Mouse (Mus musculus): ENCODE measurements at regions not wholly inside any gene's neighbourhood (a gene's known extent, or its start where the extent isn't known, plus 50 kb on each side); places are given as distances from the start of the nearest gene placed in this dataset.

DNA sequence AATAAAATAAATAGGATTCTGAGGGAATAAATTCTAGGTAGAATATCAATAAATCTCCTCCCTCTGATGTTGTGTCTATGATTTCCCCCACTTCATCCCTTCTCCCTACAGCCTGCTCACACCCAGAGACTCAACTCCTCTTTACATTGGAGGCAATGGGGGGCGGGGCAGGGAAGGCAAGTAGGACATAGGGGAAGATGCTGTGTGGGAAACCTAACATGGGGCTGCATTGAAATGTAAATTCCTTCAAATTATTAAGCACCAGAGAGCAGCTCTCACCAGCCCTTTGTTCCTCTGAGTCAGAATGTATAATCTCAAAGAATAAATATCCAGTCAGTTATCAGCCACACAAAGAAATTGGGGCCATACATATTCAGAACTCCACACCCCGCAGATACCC lies 91.6 kb downstream of the Nuf2 start:
- no peak overlapping the region for H3K4me3 ChIP-seq
- H3K4me1 ChIP-seq = no peaks in the 10 kb centered on the region
- no peak overlapping the region for H3K27ac ChIP-seq
- no peaks in the 10 kb centered on the region for H3K27me3 ChIP-seq (ENCODE audit: low read depth, poor library complexity, severe bottlenecking)
- DNase-seq (ENCODE audit: low spot score) = no peak
- 89% methylated on average over 2 of the region's 2 CpGs for WGBS
- no peaks in the 10 kb centered on the region for H3K36me3 ChIP-seq
- no peaks in the 10 kb centered on the region for H3K9me3 ChIP-seq (replicated peaks)

- Histone ChIP-seq H3K4me1 (no peaks in the 10 kb centered on the region), H3K27ac (no peak overlapping the region), H3K27me3 (ENCODE audit: low read depth, poor library complexity, severe bottlenecking) (no peaks in the 10 kb centered on the region), H3K9me3 (replicated peaks) (no peaks in the 10 kb centered on the region), H3K4me3 (no peak overlapping the region), H3K36me3 (no peaks in the 10 kb centered on the region)
- 92% methylated on average over 3 of the region's 3 CpGs for WGBS
- no peak for DNase-seq (ENCODE audit: low spot score)
These were observed 93.3 kb downstream of the Nuf2 start for GRCm38 (mm10) chr1:169438006-169438405.

DNA sequence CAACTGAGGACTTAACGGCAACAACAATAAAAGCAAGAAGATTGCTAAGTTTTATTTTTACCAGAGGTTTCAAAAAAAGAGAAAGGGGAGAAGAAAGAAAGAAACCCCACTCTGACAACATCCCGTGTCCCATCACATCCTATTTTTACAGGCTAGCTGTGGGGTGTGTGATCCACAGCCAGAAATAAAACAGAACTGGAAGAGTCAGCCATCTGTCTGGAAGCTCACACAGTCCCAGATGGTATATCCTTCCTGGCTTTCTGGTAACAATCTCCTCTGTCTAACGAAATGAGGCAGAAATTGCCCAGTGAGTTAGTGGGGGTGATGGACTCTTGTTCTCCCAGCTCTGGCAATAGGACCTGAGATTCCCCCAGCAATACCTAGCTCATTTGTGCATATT lies 108.9 kb downstream of the Nuf2 start:
- Histone ChIP-seq H3K4me1 (peaks cover 10% of the 10 kb centered on the region), H3K27ac (no peak overlapping the region), H3K36me3 (no peaks in the 10 kb centered on the region), H3K4me3 (no peak overlapping the region), H3K9me3 (replicated peaks) (no peaks in the 10 kb centered on the region), H3K27me3 (ENCODE audit: low read depth, poor library complexity, severe bottlenecking) (no peaks in the 10 kb centered on the region)
- DNase-seq (ENCODE audit: low spot score) = no peak
- WGBS = 71% methylated on average over 3 of the region's 3 CpGs

DNA sequence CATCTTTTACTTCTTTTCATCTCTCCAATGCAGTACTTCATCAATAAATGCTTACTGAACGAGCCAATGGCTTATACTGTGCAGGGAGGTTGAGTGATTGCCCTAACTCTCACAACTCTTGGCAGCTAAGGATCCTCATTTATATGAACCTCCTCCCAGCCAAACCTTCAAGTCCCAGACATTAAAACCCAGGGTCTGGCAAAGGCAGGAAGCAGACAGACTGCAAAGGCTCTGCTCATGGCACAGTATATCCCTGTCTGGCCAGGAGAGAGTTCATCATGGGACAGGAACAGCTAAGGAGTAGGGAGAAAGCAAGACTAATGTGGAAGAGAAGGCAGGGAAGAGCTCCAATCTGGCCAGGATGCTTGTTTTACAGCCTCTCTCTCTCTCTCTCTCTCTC lies 109.6 kb downstream of the Nuf2 start:
- no peak overlapping the region for H3K27ac ChIP-seq
- no peak for DNase-seq (ENCODE audit: low spot score)
- no peak overlapping the region for H3K4me3 ChIP-seq
- no peaks in the 10 kb centered on the region for H3K36me3 ChIP-seq
- H3K9me3 ChIP-seq (replicated peaks) = no peaks in the 10 kb centered on the region
- 55% methylated on average over 1 of the region's 1 CpGs for WGBS
- no peaks in the 10 kb centered on the region for H3K27me3 ChIP-seq (ENCODE audit: low read depth, poor library complexity, severe bottlenecking)
- peaks cover 10% of the 10 kb centered on the region for H3K4me1 ChIP-seq

GRCm38 (mm10) chr1:169418665-169419045 lies 112.6 kb downstream of the Nuf2 start:
- WGBS = 84% methylated on average over 4 of the region's 4 CpGs
- H3K27ac ChIP-seq = 0 out of 2 replicates have a peak overlapping the region, but pooled peaks have one; percentile 19
- H3K27me3 ChIP-seq (ENCODE audit: low read depth, poor library complexity, severe bottlenecking) = no peaks in the 10 kb centered on the region
- peaks cover 19% of the 10 kb centered on the region for H3K4me1 ChIP-seq
- no peaks in the 10 kb centered on the region for H3K9me3 ChIP-seq (replicated peaks)
- H3K4me3 ChIP-seq = no peak overlapping the region
- no peak for DNase-seq (ENCODE audit: low spot score)
- no peaks in the 10 kb centered on the region for H3K36me3 ChIP-seq

DNA sequence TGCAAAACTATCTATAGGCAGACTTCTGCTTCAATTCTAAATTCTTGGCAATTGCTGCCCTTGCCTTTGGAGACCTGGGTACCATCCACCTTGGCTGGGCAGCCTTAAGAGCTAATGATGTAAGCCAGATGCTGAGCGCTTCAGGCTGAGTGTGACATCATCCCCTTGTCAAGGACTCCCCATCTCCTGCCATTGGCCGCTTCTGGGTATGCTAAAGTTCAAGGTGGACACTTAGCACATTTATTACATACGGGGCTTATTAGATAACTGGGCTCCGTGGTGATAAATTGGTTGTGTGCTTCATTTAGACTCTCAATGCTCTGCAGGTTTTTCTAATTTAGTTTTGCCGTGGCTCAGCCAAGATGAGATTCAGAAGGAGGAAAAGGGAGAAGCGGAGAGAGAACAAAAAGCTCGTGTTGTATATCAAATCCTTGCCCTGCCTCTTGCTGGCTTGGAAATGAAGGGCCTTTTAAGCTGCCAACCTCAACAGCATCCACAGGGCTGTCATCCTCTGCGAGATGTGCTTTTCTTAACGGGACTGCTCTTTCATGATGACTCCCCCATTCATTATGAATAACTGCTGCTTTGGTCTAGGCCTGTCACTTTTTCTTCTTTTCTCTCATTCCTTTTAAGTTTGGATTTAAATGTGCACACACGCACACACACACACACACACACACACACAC lies 113.1 kb downstream of the Nuf2 start:
- no peak for DNase-seq (ENCODE audit: low spot score)

GRCm38 (mm10) chr1:169416701-169417100 lies 114.6 kb downstream of the Nuf2 start:
- no peak overlapping the region for H3K27ac ChIP-seq
- H3K4me1 ChIP-seq = peaks cover 19% of the 10 kb centered on the region
- no peaks in the 10 kb centered on the region for H3K9me3 ChIP-seq (replicated peaks)
- no peaks in the 10 kb centered on the region for H3K27me3 ChIP-seq (ENCODE audit: low read depth, poor library complexity, severe bottlenecking)
- no peak for DNase-seq (ENCODE audit: low spot score)
- no peaks in the 10 kb centered on the region for H3K36me3 ChIP-seq
- H3K4me3 ChIP-seq = no peak overlapping the region
- 88% methylated on average over 1 of the region's 1 CpGs for WGBS

More for the DNA sequence above, 113.1 kb downstream of the Nuf2 start:
- H3K27ac ChIP-seq = 0 out of 2 replicates have a peak overlapping the region, but pooled peaks have one; percentile 19
- peaks cover 19% of the 10 kb centered on the region for H3K4me1 ChIP-seq
- H3K4me3 ChIP-seq = no peak overlapping the region
- no peaks in the 10 kb centered on the region for H3K27me3 ChIP-seq (ENCODE audit: low read depth, poor library complexity, severe bottlenecking)
- WGBS = 48% methylated on average over 10 of the region's 10 CpGs
- H3K36me3 ChIP-seq = no peaks in the 10 kb centered on the region
- no peaks in the 10 kb centered on the region for H3K9me3 ChIP-seq (replicated peaks)

DNA sequence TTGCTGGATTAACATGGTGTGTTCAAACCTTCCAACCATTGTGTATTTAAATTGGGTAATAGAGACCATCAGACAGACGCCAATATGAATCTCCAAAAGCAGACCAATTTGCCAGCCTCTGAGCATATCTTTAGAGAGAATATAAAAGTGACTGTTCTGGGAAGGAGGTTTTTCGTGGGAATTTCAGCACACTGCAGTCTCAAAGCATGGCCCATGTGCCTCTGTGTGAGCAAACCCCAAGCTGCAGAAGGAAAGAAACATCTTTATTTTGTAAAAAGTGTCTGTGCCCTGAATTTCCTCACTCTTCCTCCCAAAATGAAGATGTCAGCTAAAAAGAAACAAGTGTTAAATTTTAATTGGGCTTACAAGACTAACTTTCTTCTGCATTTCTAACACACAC lies 123.1 kb downstream of the Nuf2 start:
- Histone ChIP-seq H3K27me3 (ENCODE audit: low read depth, poor library complexity, severe bottlenecking) (no peaks in the 10 kb centered on the region), H3K9me3 (replicated peaks) (no peaks in the 10 kb centered on the region), H3K27ac (no peak overlapping the region), H3K4me3 (no peak overlapping the region), H3K36me3 (no peaks in the 10 kb centered on the region), H3K4me1 (0 out of 2 replicates have a peak, but pooled peaks cover 3% of the 10 kb centered on the region)
- 80% methylated on average over 2 of the region's 2 CpGs for WGBS
- no peak for DNase-seq (ENCODE audit: low spot score)

GRCm38 (mm10) chr1:169400841-169401240 lies 130.4 kb downstream of the Nuf2 start:
- no peaks in the 10 kb centered on the region for H3K27me3 ChIP-seq (ENCODE audit: low read depth, poor library complexity, severe bottlenecking)
- 69% methylated on average over 6 of the region's 6 CpGs for WGBS
- H3K4me3 ChIP-seq = no peak overlapping the region
- H3K4me1 ChIP-seq = peaks cover 6% of the 10 kb centered on the region
- no peaks in the 10 kb centered on the region for H3K36me3 ChIP-seq
- no peaks in the 10 kb centered on the region for H3K9me3 ChIP-seq (replicated peaks)
- no peak for DNase-seq (ENCODE audit: low spot score)
- H3K27ac ChIP-seq = no peak overlapping the region

- DNase-seq (ENCODE audit: low spot score) = no peak
- H3K4me1 ChIP-seq = peaks cover 8% of the 10 kb centered on the region
- no peak overlapping the region for H3K27ac ChIP-seq
- no peak overlapping the region for H3K4me3 ChIP-seq
- no peaks in the 10 kb centered on the region for H3K9me3 ChIP-seq (replicated peaks)
- H3K36me3 ChIP-seq = no peaks in the 10 kb centered on the region
- no peaks in the 10 kb centered on the region for H3K27me3 ChIP-seq (ENCODE audit: low read depth, poor library complexity, severe bottlenecking)
- 91% methylated on average over 4 of the region's 4 CpGs for WGBS
These were observed 133.9 kb downstream of the Nuf2 start for GRCm38 (mm10) chr1:169397371-169397770.

DNA sequence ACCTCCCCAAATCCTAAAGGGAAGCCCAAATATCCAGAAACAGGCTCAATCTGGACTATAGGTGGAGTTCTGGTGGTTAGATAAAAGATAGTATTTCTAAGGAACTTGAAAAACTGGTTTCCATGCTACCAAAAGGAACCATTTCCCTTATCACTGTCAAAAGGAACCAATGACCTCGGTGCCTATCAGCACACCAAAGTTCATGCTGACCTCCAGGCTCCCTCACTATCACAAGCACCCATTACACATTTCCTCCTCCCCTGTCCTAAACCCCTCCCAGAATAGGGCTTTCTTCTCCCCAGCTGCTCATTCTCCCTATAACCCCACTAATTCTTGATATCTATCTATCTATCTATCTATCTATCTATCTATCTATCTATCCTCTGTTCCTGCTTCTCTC lies 144.2 kb downstream of the Nuf2 start:
- H3K36me3 ChIP-seq = no peaks in the 10 kb centered on the region
- H3K4me1 ChIP-seq = peaks cover 17% of the 10 kb centered on the region
- 73% methylated on average over 1 of the region's 1 CpGs for WGBS
- no peaks in the 10 kb centered on the region for H3K27me3 ChIP-seq (ENCODE audit: low read depth, poor library complexity, severe bottlenecking)
- no peak overlapping the region for H3K27ac ChIP-seq
- DNase-seq (ENCODE audit: low spot score) = no peak
- no peaks in the 10 kb centered on the region for H3K9me3 ChIP-seq (replicated peaks)
- no peak overlapping the region for H3K4me3 ChIP-seq

DNA sequence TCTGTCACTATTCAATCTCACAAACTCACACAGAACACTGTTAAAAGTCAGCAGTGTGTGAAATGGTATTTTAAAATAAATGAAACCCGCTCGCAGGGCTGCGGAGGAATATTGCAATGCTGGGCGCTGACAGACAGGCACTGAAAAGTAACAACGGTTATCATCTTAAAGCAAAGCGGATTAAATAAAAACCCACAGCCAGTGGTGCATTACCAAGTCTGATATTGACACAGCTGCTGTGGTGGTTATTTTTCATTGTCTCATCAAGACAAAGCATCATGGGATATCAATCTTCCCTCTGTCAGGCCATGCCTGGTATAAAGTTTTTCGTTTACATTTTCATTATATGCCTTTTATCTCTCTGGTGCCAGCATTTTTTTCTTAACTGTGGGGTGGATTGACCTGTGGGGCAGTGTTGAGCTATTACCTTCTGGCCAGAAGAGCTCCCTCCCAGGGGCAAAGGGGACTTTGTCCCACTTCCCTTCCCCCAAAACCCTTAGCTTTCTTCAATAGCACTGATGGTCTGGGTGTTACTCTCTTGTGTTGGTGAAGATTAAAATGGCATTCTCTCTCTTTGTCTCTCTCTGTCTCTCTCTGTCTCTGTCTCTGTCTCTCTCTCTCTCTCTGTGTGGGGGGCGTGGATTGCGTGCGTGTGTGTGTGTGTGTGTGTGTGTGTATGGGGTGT lies 145.4 kb downstream of the Nuf2 start:
- Histone ChIP-seq H3K36me3 (no peaks in the 10 kb centered on the region), H3K27me3 (ENCODE audit: low read depth, poor library complexity, severe bottlenecking) (no peaks in the 10 kb centered on the region), H3K4me3 (no peak overlapping the region), H3K27ac (no peak overlapping the region), H3K9me3 (replicated peaks) (no peaks in the 10 kb centered on the region), H3K4me1 (peaks cover 17% of the 10 kb centered on the region)
- 84% methylated on average over 8 of the region's 10 CpGs for WGBS
- DNase-seq (ENCODE audit: low spot score) = no peak

- DNase-seq (ENCODE audit: low spot score) = no peak
- WGBS = 91% methylated on average over 1 of the region's 1 CpGs
These were observed 156.6 kb downstream of the Nuf2 start for GRCm38 (mm10) chr1:169374686-169375085.

More at GRCm38 (mm10) chr1:169374686-169375085, 156.6 kb downstream of the Nuf2 start:
- no peak overlapping the region for H3K4me3 ChIP-seq
- no peaks in the 10 kb centered on the region for H3K4me1 ChIP-seq
- no peaks in the 10 kb centered on the region for H3K27me3 ChIP-seq (ENCODE audit: low read depth, poor library complexity, severe bottlenecking)
- no peaks in the 10 kb centered on the region for H3K9me3 ChIP-seq (replicated peaks)
- no peaks in the 10 kb centered on the region for H3K36me3 ChIP-seq
- no peak overlapping the region for H3K27ac ChIP-seq
